Mouse (Mus musculus) bone marrow macrophage, adult 2 months (primary cell): ENCODE data around the gene Lrrc58. TPM values are rescaled to one million over a fixed set of nuclear protein-coding genes. Genes with fewer than 3 reads are reported as not detected.

Experiments used
- H3K27ac ChIP-seq: 2 replicates; pipeline ENCODE4 v1.5.1; 2012; ENCODE audit warnings: low read depth, low read length; ENCODE audit not compliant: insufficient read depth
- H3K4me1 ChIP-seq: 2 replicates; pipeline ENCODE4 v1.6.1; 2012; ENCODE audit warnings: low read length; ENCODE audit not compliant: control insufficient read depth, insufficient read depth
- H3K4me3 ChIP-seq: 2 replicates; pipeline ENCODE4 v1.5.1; 2012; ENCODE audit warnings: mild to moderate bottlenecking, low read length, moderate library complexity; ENCODE audit not compliant: insufficient read depth
- CTCF ChIP-seq: IDR thresholded peaks from 2 replicates; pipeline ENCODE4 v1.5.1; 2012; ENCODE audit warnings: low read depth, mild to moderate bottlenecking, low read length, moderate library complexity
- POLR2A ChIP-seq: IDR thresholded peaks from 2 replicates; pipeline ENCODE4 v1.6.1; 2012; ENCODE audit warnings: mild to moderate bottlenecking, low read depth, low read length, borderline replicate concordance
- polyA plus RNA-seq: library from polyadenylated mRNA; stranded (reverse); fragments of >200 nt; gene quantifications from 2 replicates; pipeline ENCODE4 v1.2.4, GENCODE M21; 2012; ENCODE audit not compliant: missing spikeins, insufficient read depth, insufficient read length

Gene Lrrc58
- polyA plus RNA-seq, 1 experiment = 33.7 TPM

- TF ChIP-seq POLR2A = no peak
- TF ChIP-seq CTCF = no peak
These were observed 21.1 kb upstream of the Lrrc58 start for GRCm38 (mm10) chr16:37847081-37847480.

GRCm38 (mm10) chr16:37851366-37851765 is 16.8 kb upstream of the Lrrc58 start:
- peaks cover 6% of the 10 kb centered on the region for H3K4me1 ChIP-seq
- H3K27ac ChIP-seq = no peak overlapping the region
- TF ChIP-seq CTCF (no peak), POLR2A (no peak)
- no peak overlapping the region for H3K4me3 ChIP-seq

More at GRCm38 (mm10) chr16:37847081-37847480, 21.1 kb upstream of the Lrrc58 start:
- Histone ChIP-seq H3K27ac (no peak overlapping the region), H3K4me1 (peaks cover 6% of the 10 kb centered on the region), H3K4me3 (no peak overlapping the region)

GRCm38 (mm10) chr16:37853279-37853678 is 14.9 kb upstream of the Lrrc58 start:
- TF ChIP-seq CTCF (no peak), POLR2A (no peak)
- Histone ChIP-seq H3K4me1 (peaks cover 6% of the 10 kb centered on the region), H3K27ac (no peak overlapping the region), H3K4me3 (no peak overlapping the region)

GRCm38 (mm10) chr16:37854054-37854453 is 14.1 kb upstream of the Lrrc58 start:
- no peak overlapping the region for H3K4me3 ChIP-seq
- H3K4me1 ChIP-seq = peaks cover 6% of the 10 kb centered on the region
- H3K27ac ChIP-seq = no peak overlapping the region
- TF ChIP-seq CTCF (no peak), POLR2A (no peak)

GRCm38 (mm10) chr16:37854593-37854992 is 13.6 kb upstream of the Lrrc58 start:
- Histone ChIP-seq H3K27ac (no peak overlapping the region), H3K4me3 (no peak overlapping the region), H3K4me1 (peaks cover 6% of the 10 kb centered on the region)
- no peak for TF ChIP-seq POLR2A
- no peak for TF ChIP-seq CTCF

GRCm38 (mm10) chr16:37855583-37855982 is 12.6 kb upstream of the Lrrc58 start:
- Histone ChIP-seq H3K4me3 (no peak overlapping the region), H3K4me1 (peaks cover 6% of the 10 kb centered on the region), H3K27ac (no peak overlapping the region)
- TF ChIP-seq CTCF (no peak), POLR2A (no peak)

- peaks cover 5% of the 10 kb centered on the region for H3K4me1 ChIP-seq
- no peak overlapping the region for H3K27ac ChIP-seq
- TF ChIP-seq CTCF = no peak
- TF ChIP-seq POLR2A = no peak
- H3K4me3 ChIP-seq = no peak overlapping the region
These were observed 11.9 kb upstream of the Lrrc58 start for GRCm38 (mm10) chr16:37856327-37856726.

GRCm38 (mm10) chr16:37857495-37857894 is 10.7 kb upstream of the Lrrc58 start:
- H3K4me1 ChIP-seq = no peaks in the 10 kb centered on the region
- no peak overlapping the region for H3K27ac ChIP-seq
- H3K4me3 ChIP-seq = no peak overlapping the region
- no peak for TF ChIP-seq POLR2A
- TF ChIP-seq CTCF = no peak

GRCm38 (mm10) chr16:37860213-37860612 is 8.0 kb upstream of the Lrrc58 start:
- no peak overlapping the region for H3K4me3 ChIP-seq
- H3K27ac ChIP-seq = no peak overlapping the region
- TF ChIP-seq POLR2A (no peak), CTCF (no peak)
- H3K4me1 ChIP-seq = no peaks in the 10 kb centered on the region

- Histone ChIP-seq H3K27ac (no peak within 1 kb of the TSS), H3K4me1 (no peaks in the 10 kb centered on the region), H3K4me3 (no peak within 1 kb of the TSS)
- no peak for TF ChIP-seq CTCF
- TF ChIP-seq POLR2A = no peak
These were observed 7.2 kb upstream of the Lrrc58 start, which contains the start of gene Gm36028 for GRCm38 (mm10) chr16:37861029-37861428. Gm36028 (minus strand) TSS chr16:37861146.

- no peak overlapping the region for H3K4me3 ChIP-seq
- H3K27ac ChIP-seq = no peak overlapping the region
- TF ChIP-seq CTCF = no peak
- TF ChIP-seq POLR2A = no peak
- peaks cover 6% of the 10 kb centered on the region for H3K4me1 ChIP-seq
These were observed 4.3 kb upstream of the Lrrc58 start for GRCm38 (mm10) chr16:37863876-37864275.
